Mouse (Mus musculus) bone marrow, adult 2 months (tissue): ENCODE measurements at regions not wholly inside any gene's neighbourhood (a gene's known extent, or its start where the extent isn't known, plus 50 kb on each side); places are given as distances from the start of the nearest gene placed in this dataset.

Experiments used
- H3K27ac ChIP-seq: fragments of 200-500 bp; 2 replicates; pipeline ENCODE4 v1.5.1; 2012; ENCODE audit warnings: low read depth, mild to moderate bottlenecking, control low read depth, inconsistent platforms, low read length; ENCODE audit not compliant: control insufficient read depth, poor library complexity, insufficient read depth
- H3K4me1 ChIP-seq: fragments of 200-500 bp; 2 replicates; pipeline ENCODE4 v1.6.1; 2011; ENCODE audit warnings: low read length; ENCODE audit not compliant: control insufficient read depth, insufficient read depth
- H3K4me3 ChIP-seq: fragments of 200-500 bp; replicated peaks from 2 replicates; pipeline ENCODE3; 2011; ENCODE audit warnings: mild to moderate bottlenecking, low read depth, low read length, control low read depth; ENCODE audit not compliant: control insufficient read depth
- CTCF ChIP-seq: fragments of 200-500 bp; IDR thresholded peaks from 2 replicates; pipeline ENCODE4 v1.5.1; 2011; ENCODE audit warnings: low read length, control low read depth; ENCODE audit not compliant: control insufficient read depth, insufficient read depth
- POLR2A ChIP-seq: fragments of 200-500 bp; IDR thresholded peaks from 2 replicates; pipeline ENCODE4 v1.6.1; 2011; ENCODE audit warnings: low read depth, mild to moderate bottlenecking, control low read depth, low read length, borderline replicate concordance; ENCODE audit not compliant: control insufficient read depth
- WGBS: fragments of 180-500 bp; shearing (Covaris S2); methylation state at CpG from one replicate; pipeline ENCODE4 v1.1.7; 2018; 5-methylcytosine and 5-hydroxymethylcytosine counted together

GRCm38 (mm10) chr2:167744080-167744479 is 54.5 kb upstream of the Tmem189 start:
- peaks cover 10% of the 10 kb centered on the region for H3K4me1 ChIP-seq
- TF ChIP-seq POLR2A, result no peak
- TF ChIP-seq CTCF, result no peak
- H3K27ac ChIP-seq, result no peak overlapping the region
- no peak overlapping the region for H3K4me3 ChIP-seq
- WGBS, result 68% methylated on average over 1 of the region's 1 CpGs

GRCm38 (mm10) chr2:167742479-167742878 is 52.9 kb upstream of the Tmem189 start:
- peaks cover 5% of the 10 kb centered on the region for H3K4me1 ChIP-seq
- TF ChIP-seq CTCF (no peak), POLR2A (no peak)
- WGBS, result 19% methylated on average over 6 of the region's 6 CpGs

GRCm38 (mm10) chr2:167740516-167741189 is 51.0 kb upstream of the Tmem189 start:
- TF ChIP-seq POLR2A (no peak), CTCF (no peak)
- Histone ChIP-seq H3K4me1 (peaks cover 3% of the 10 kb centered on the region), H3K4me3 (no peak overlapping the region), H3K27ac (peak overlapping the region; percentile 89)
- WGBS, result 15% methylated on average over 6 of the region's 6 CpGs

More at GRCm38 (mm10) chr2:167742479-167742878, 52.9 kb upstream of the Tmem189 start:
- H3K27ac ChIP-seq, result no peak overlapping the region
- H3K4me3 ChIP-seq, result no peak overlapping the region
